ENCODE assay signal across 27 mouse cellular contexts in the genomic region with DNA sequence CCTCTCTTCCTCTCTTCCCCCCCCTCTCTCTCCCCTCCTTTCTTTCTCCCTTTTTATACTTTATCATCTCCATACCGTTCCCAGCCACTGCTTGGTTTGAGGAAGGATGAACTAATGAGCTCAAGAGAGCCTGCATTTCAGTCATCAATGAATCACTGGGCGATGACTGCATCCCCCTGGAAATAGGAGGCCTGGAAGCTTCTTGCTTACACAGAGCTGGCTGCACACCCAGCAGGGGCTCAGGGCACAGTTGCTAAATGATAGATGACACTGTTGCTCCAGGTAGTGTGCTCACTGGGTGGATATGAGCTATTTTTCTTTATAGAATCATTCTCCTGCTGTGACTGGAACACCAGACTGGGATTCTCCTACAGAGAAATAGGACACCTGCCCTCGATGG. TPM values are rescaled to one million over a fixed set of nuclear protein-coding genes. Genes with fewer than 3 reads are reported as not detected.
"Had no signal": no experiment of that assay in that cellular context is flagged by ENCODE, and none has a peak within 500 bp of the region (broad histone marks: within the 10 kb centered on the region; RNA-seq: fewer than 3 reads in every experiment).

No protein-coding gene starts in this region.

- H3K27ac ChIP-seq: liver, embryonic 14.5 days; midbrain, embryonic 10.5 days; neural tube, embryonic 13.5 days; neural tube, embryonic 15.5 days had no signal

- H3K36me3 ChIP-seq: midbrain, embryonic 10.5 days; neural tube, embryonic 13.5 days; neural tube, embryonic 15.5 days had no signal

- H3K4me2 ChIP-seq: lung, embryonic 14.5 days; neural tube, embryonic 13.5 days; neural tube, embryonic 15.5 days had no signal

- H3K4me3 ChIP-seq: midbrain, embryonic 10.5 days; myocyte; neural tube, embryonic 13.5 days; neural tube, embryonic 15.5 days had no signal

- H3K4me1 ChIP-seq: midbrain, embryonic 10.5 days; neural tube, embryonic 13.5 days had no signal

- H3K9me3 ChIP-seq: midbrain, embryonic 10.5 days; neural tube, embryonic 13.5 days; neural tube, embryonic 15.5 days had no signal

- H3K27me3 ChIP-seq: neural tube, embryonic 13.5 days; neural tube, embryonic 15.5 days had no signal

- DNase-seq: lung, adult 18-20 months; lung, embryonic 14.5 days; lung, postnatal 10 days; lung, postnatal 4 days; midbrain, embryonic 14.5 days; retina, postnatal 1 day; right cerebral cortex, adult 18-20 months; right cerebral cortex, postnatal 25 days; right cerebral cortex, postnatal 4 days; spleen, adult 18-20 months; thymus, adult 18-20 months; thymus, postnatal 14 days; thymus, postnatal 36 days had no signal

- H3K9ac ChIP-seq: liver, embryonic 14.5 days; lung, embryonic 14.5 days; neural tube, embryonic 13.5 days; neural tube, embryonic 15.5 days had no signal

RNA-seq across cellular contexts. Expression of gene Gm10964, which starts 43.6 kb away (rescaled TPM):
- total RNA-seq: megakaryocyte, adult 5-6 weeks; megakaryocyte-erythroid progenitor cell, adult 5-6 weeks had no signal
- polyA plus RNA-seq: liver, embryonic 14.5 days; liver, embryonic 16.5 days; lung, embryonic 14.5 days; lung, embryonic 16.5 days; midbrain, embryonic 10.5 days; midbrain, embryonic 14.5 days; myocyte; neural tube, embryonic 11.5 days; neural tube, embryonic 13.5 days; neural tube, embryonic 15.5 days; small intestine, adult 2 months; stomach, embryonic 14.5 days; stomach, embryonic 16.5 days; thymus, postnatal 0 days had no signal

RNA-seq across cellular contexts. Expression of gene Atg4a-ps, which starts 49.7 kb away (rescaled TPM):
- polyA plus RNA-seq: midbrain, embryonic 14.5 days; small intestine, adult 2 months; stomach, embryonic 14.5 days had no signal
